Mouse (Mus musculus) c-Kit-negative CD71-positive TER-119-positive erythroid progenitor cells, embryonic 14.5 days (primary cell): ENCODE measurements around the gene S100a14.

ENCODE experiments used
- DNase-seq: peaks from one replicate; pipeline ENCODE4 v3.0.0-alpha.2; 2013; ENCODE audit warnings: low read depth, low spot score

S100a14 gene

GRCm38 (mm10) chr3:90517711-90518110 is 8.9 kb upstream of the S100a14 start:
- DNase-seq = no peak

- DNase-seq = no peak
Measured at GRCm38 (mm10) chr3:90525421-90525820, 1.2 kb upstream of the S100a14 start.

GRCm38 (mm10) chr3:90526076-90526475 is 580 bp upstream of the S100a14 start:
- no peak for DNase-seq

- DNase-seq = no peak
Measured at GRCm38 (mm10) chr3:90527291-90527873, 726 bp downstream of the S100a14 start.

GRCm38 (mm10) chr3:90531713-90532112 is 5.1 kb downstream of the S100a14 start:
- no peak for DNase-seq

- DNase-seq = no peak
Measured at GRCm38 (mm10) chr3:90535446-90535845, 8.8 kb downstream of the S100a14 start.

GRCm38 (mm10) chr3:90537141-90537904 is 10.7 kb downstream of the S100a14 start, which contains the start of gene S100a16:
Gene S100a16 (plus strand): TSS chr3:90537254.
- DNase-seq = no peak

GRCm38 (mm10) chr3:90537905-90538296 is 11.2 kb downstream of the S100a14 start:
- DNase-seq = no peak

GRCm38 (mm10) chr3:90540904-90541303 is 14.2 kb downstream of the S100a14 start:
- DNase-seq = no peak

GRCm38 (mm10) chr3:90549676-90550420 is 23.2 kb downstream of the S100a14 start:
- no peak for DNase-seq

- DNase-seq = no peak
Measured at GRCm38 (mm10) chr3:90550421-90550790, 23.8 kb downstream of the S100a14 start.

- DNase-seq = no peak
Measured at GRCm38 (mm10) chr3:90552231-90552630, 25.6 kb downstream of the S100a14 start.

- no peak for DNase-seq
Measured at GRCm38 (mm10) chr3:90555954-90556353, 29.3 kb downstream of the S100a14 start.

- DNase-seq = no peak
Measured at GRCm38 (mm10) chr3:90560008-90560628, 33.5 kb downstream of the S100a14 start, which contains the start of gene S100a3. Gene S100a3 (plus strand): TSS chr3:90560578.

GRCm38 (mm10) chr3:90574691-90575090 is 48.0 kb downstream of the S100a14 start:
- DNase-seq = no peak

- no peak for DNase-seq
Measured at GRCm38 (mm10) chr3:90575320-90575719, 48.7 kb downstream of the S100a14 start.

- DNase-seq = no peak
Measured at GRCm38 (mm10) chr3:90576351-90577001, 49.8 kb downstream of the S100a14 start.
